Mouse (Mus musculus) spleen, postnatal 4 days (tissue): ENCODE data around the gene Phactr4.
"Not testable (repeated sequence)": the region's sequence is repeated elsewhere in the genome, so short reads cannot be mapped to it uniquely, and the experiment has no call there.

ENCODE experiments used
- DNase-seq, 2 experiments: peaks; one replicate each; pipeline ENCODE4 v3.0.0; 2022; ENCODE audit warnings: low spot score in 2 of 2

The Phactr4 gene

GRCm38 (mm10) chr4:132421923-132422782 is at the start of gene Phactr4:
Phactr4 (minus strand) TSS chr4:132422489.
- DNase-seq: peak; percentile 90 to 94

- DNase-seq: no peak
These were observed 47.6 kb upstream of the Phactr4 start for GRCm38 (mm10) chr4:132469873-132470272.

GRCm38 (mm10) chr4:132464255-132464613 is 41.9 kb upstream of the Phactr4 start:
- DNase-seq: no peak

- DNase-seq: peak; percentile 91 to 94
These were observed 41.4 kb upstream of the Phactr4 start, which contains the start of gene Med18 for GRCm38 (mm10) chr4:132463430-132464254. Med18 (minus strand) TSS chr4:132463921.

GRCm38 (mm10) chr4:132462836-132463235 is 40.5 kb upstream of the Phactr4 start:
- no peak for DNase-seq

- DNase-seq: no peak
These were observed 37.9 kb upstream of the Phactr4 start for GRCm38 (mm10) chr4:132460225-132460624.

- DNase-seq: no peak
These were observed 33.3 kb upstream of the Phactr4 start for GRCm38 (mm10) chr4:132455561-132455960.

- no peak for DNase-seq
These were observed 32.9 kb upstream of the Phactr4 start for GRCm38 (mm10) chr4:132455146-132455545.

GRCm38 (mm10) chr4:132454216-132454615 is 31.9 kb upstream of the Phactr4 start:
- no peak for DNase-seq

GRCm38 (mm10) chr4:132449778-132450177 is 27.5 kb upstream of the Phactr4 start:
- DNase-seq: no peak

GRCm38 (mm10) chr4:132446105-132446504 is 23.8 kb upstream of the Phactr4 start:
- DNase-seq: no peak

GRCm38 (mm10) chr4:132444516-132444915 is 22.2 kb upstream of the Phactr4 start:
- no peak for DNase-seq

- DNase-seq: no peak
These were observed 15.6 kb upstream of the Phactr4 start for GRCm38 (mm10) chr4:132437857-132438256.

GRCm38 (mm10) chr4:132432717-132433372 is 10.6 kb upstream of the Phactr4 start:
- no peak for DNase-seq

- DNase-seq: peak; percentile 78 to 81
These were observed 5.8 kb upstream of the Phactr4 start for GRCm38 (mm10) chr4:132428022-132428542.

GRCm38 (mm10) chr4:132427493-132427892 is 5.2 kb upstream of the Phactr4 start:
- DNase-seq: no peak

- no peak for DNase-seq
These were observed 3.7 kb upstream of the Phactr4 start for GRCm38 (mm10) chr4:132426021-132426420.

GRCm38 (mm10) chr4:132424765-132425164 is 2.5 kb upstream of the Phactr4 start:
- DNase-seq: peak in 1 of 2 experiments; percentile 27

- DNase-seq: no peak
These were observed 750 bp downstream of the Phactr4 start for GRCm38 (mm10) chr4:132421556-132421922.

- DNase-seq: no peak
These were observed 1.8 kb downstream of the Phactr4 start for GRCm38 (mm10) chr4:132420471-132420870.

GRCm38 (mm10) chr4:132415966-132416365 is 6.3 kb downstream of the Phactr4 start:
- DNase-seq: no peak

GRCm38 (mm10) chr4:132413257-132413656 is 9.0 kb downstream of the Phactr4 start:
- DNase-seq: not testable (repeated sequence)
